Mouse (Mus musculus) kidney, postnatal 14 days (tissue): ENCODE data around the gene Kdm4c.
"Not testable (repeated sequence)": the region's sequence is repeated elsewhere in the genome, so short reads cannot be mapped to it uniquely, and the experiment has no call there.

ENCODE experiments used
- DNase-seq: peaks from one replicate; pipeline ENCODE4 v3.0.0; 2022; ENCODE audit warnings: mixed read lengths

Gene Kdm4c

GRCm38 (mm10) chr4:74242176-74242575, at the start of gene Kdm4c:
TSS of gene Kdm4c (plus strand) at chr4:74242497.
- no peak for DNase-seq

GRCm38 (mm10) chr4:74201281-74201811, 41.0 kb upstream of the Kdm4c start:
- no peak for DNase-seq

- DNase-seq = not testable (repeated sequence)
Observed at GRCm38 (mm10) chr4:74221780-74222179, 20.5 kb upstream of the Kdm4c start.

- no peak for DNase-seq
Observed at GRCm38 (mm10) chr4:74222360-74222759, 19.9 kb upstream of the Kdm4c start.

- DNase-seq = no peak
Observed at GRCm38 (mm10) chr4:74224210-74224609, 18.1 kb upstream of the Kdm4c start.

GRCm38 (mm10) chr4:74230994-74231393, 11.3 kb upstream of the Kdm4c start:
- peak; percentile 6 for DNase-seq

- peak; percentile 42 for DNase-seq
Observed at GRCm38 (mm10) chr4:74231405-74231804, 10.9 kb upstream of the Kdm4c start.

GRCm38 (mm10) chr4:74233534-74233933, 8.8 kb upstream of the Kdm4c start:
- DNase-seq = no peak

- DNase-seq = peak; percentile 98
Observed at GRCm38 (mm10) chr4:74251348-74252244, 9.3 kb downstream of the Kdm4c start.

- DNase-seq = peak; percentile 59
Observed at GRCm38 (mm10) chr4:74252245-74253105, 10.2 kb downstream of the Kdm4c start.

- no peak for DNase-seq
Observed at GRCm38 (mm10) chr4:74257882-74258281, 15.6 kb downstream of the Kdm4c start.

- no peak for DNase-seq
Observed at GRCm38 (mm10) chr4:74258538-74258937, 16.2 kb downstream of the Kdm4c start.

GRCm38 (mm10) chr4:74259331-74259730, 17.0 kb downstream of the Kdm4c start:
- no peak for DNase-seq

GRCm38 (mm10) chr4:74261879-74262278, 19.6 kb downstream of the Kdm4c start:
- no peak for DNase-seq

- no peak for DNase-seq
Observed at GRCm38 (mm10) chr4:74264428-74264955, 22.2 kb downstream of the Kdm4c start.

GRCm38 (mm10) chr4:74271180-74271579, 28.9 kb downstream of the Kdm4c start:
- DNase-seq = no peak

GRCm38 (mm10) chr4:74277486-74277885, 35.2 kb downstream of the Kdm4c start:
- no peak for DNase-seq

GRCm38 (mm10) chr4:74280170-74280569, 37.9 kb downstream of the Kdm4c start:
- DNase-seq = no peak

- DNase-seq = no peak
Observed at GRCm38 (mm10) chr4:74287851-74288250, 45.6 kb downstream of the Kdm4c start.

GRCm38 (mm10) chr4:74294726-74295125, 52.4 kb downstream of the Kdm4c start:
- DNase-seq = peak; percentile 9

- DNase-seq = no peak
Observed at GRCm38 (mm10) chr4:74305315-74306105, 63.2 kb downstream of the Kdm4c start.

GRCm38 (mm10) chr4:74311135-74311534, 68.8 kb downstream of the Kdm4c start:
- no peak for DNase-seq
